Comparison of ENCODE assay signal across 23 mouse cellular contexts in genomic region chr7:116842894-116843293, GRCm38 (mm10).
DNase-seq lines count a peak whose midpoint lies in the region; ATAC-seq and TF ChIP-seq lines count a peak whose summit lies in the region.
"Had no signal": no experiment of that assay in that cellular context is flagged by ENCODE, and none has a peak within 500 bp of the region (broad histone marks: within the 10 kb centered on the region; RNA-seq: fewer than 3 reads in every experiment).

No protein-coding gene starts in this region.

- H3K36me3 ChIP-seq in kidney, postnatal 0 days (ENCODE audit: insufficient read depth, low read length) = no peaks in the 10 kb centered on the region
- H3K36me3 ChIP-seq in neural tube, embryonic 13.5 days = no peaks in the 10 kb centered on the region
- H3K36me3 ChIP-seq: embryonic facial prominence, embryonic 10.5 days; heart, embryonic 12.5 days; hindbrain, embryonic 10.5 days had no signal

- H3K27ac ChIP-seq in kidney, postnatal 0 days = no peak overlapping the region
- no peak overlapping the region for H3K27ac ChIP-seq in neural tube, embryonic 13.5 days (replicated peaks)
- H3K27ac ChIP-seq: embryonic facial prominence, embryonic 10.5 days; forebrain, embryonic 13.5 days; gastrocnemius, adult 2 months; hindbrain, embryonic 10.5 days; hindbrain, embryonic 14.5 days had no signal

- 24% methylated on average over 3 of the region's 3 CpGs for WGBS in kidney, postnatal 0 days
- WGBS in neural tube, embryonic 13.5 days = 23% methylated on average over 3 of the region's 3 CpGs

- TF ChIP-seq CTCF in kidney, postnatal 0 days (IDR thresholded peaks at IDR 0.05; ENCODE audit: low read depth) = no peak

- H3K27me3 ChIP-seq in kidney, postnatal 0 days (ENCODE audit: insufficient read depth, low read length) = no peaks in the 10 kb centered on the region
- H3K27me3 ChIP-seq in neural tube, embryonic 13.5 days = no peaks in the 10 kb centered on the region
- H3K27me3 ChIP-seq: CH12.LX; forebrain, embryonic 13.5 days; heart, embryonic 12.5 days; Patski had no signal

- ATAC-seq in kidney, postnatal 0 days (replicated peaks; ENCODE audit: low FRiP score, low read depth) = 0 out of 2 replicates have a peak, but pooled peaks have one; percentile 7
- ATAC-seq in neural tube, embryonic 13.5 days (ENCODE audit: low read depth) = peak; percentile 63; the same call in 1 of the 2 replicates
- ATAC-seq: activated CD4-positive, CD25-positive, alpha-beta regulatory T cell, adult 4 months; forebrain, embryonic 13.5 days; forebrain, postnatal 0 days; Patski had no signal

- H3K4me3 ChIP-seq in kidney, postnatal 0 days (replicated peaks; ENCODE audit: low read depth, low read length) = no peak overlapping the region
- H3K4me3 ChIP-seq in neural tube, embryonic 13.5 days = no peak overlapping the region
- H3K4me3 ChIP-seq: embryonic facial prominence, embryonic 10.5 days; forebrain, embryonic 13.5 days; gastrocnemius, adult 2 months; heart, embryonic 12.5 days; hindbrain, embryonic 10.5 days had no signal

- H3K4me2 ChIP-seq in kidney, postnatal 0 days (ENCODE audit: low read length) = no peak overlapping the region
- H3K4me2 ChIP-seq in neural tube, embryonic 13.5 days = no peak overlapping the region
- H3K4me2 ChIP-seq: forebrain, embryonic 13.5 days; heart, embryonic 12.5 days; hindbrain, embryonic 14.5 days had no signal

- H3K9me3 ChIP-seq in kidney, postnatal 0 days (replicated peaks; ENCODE audit: low read length) = no peaks in the 10 kb centered on the region
- no peaks in the 10 kb centered on the region for H3K9me3 ChIP-seq in neural tube, embryonic 13.5 days
- H3K9me3 ChIP-seq: embryonic facial prominence, embryonic 10.5 days; forebrain, embryonic 13.5 days; heart, embryonic 12.5 days; hindbrain, embryonic 10.5 days had no signal

- no peak overlapping the region for H3K9ac ChIP-seq in kidney, postnatal 0 days (ENCODE audit: low read depth, low read length)
- no peak overlapping the region for H3K9ac ChIP-seq in neural tube, embryonic 13.5 days
- H3K9ac ChIP-seq: forebrain, embryonic 13.5 days; forebrain, postnatal 0 days; heart, embryonic 12.5 days; hindbrain, embryonic 14.5 days had no signal

- peak; percentile 15 for DNase-seq in embryo, embryonic 11 days
- DNase-seq in embryo, embryonic 10 days (ENCODE audit: low spot score) = no peak
- DNase-seq in kidney, postnatal 0 days (ENCODE audit: low spot score) = peak; percentile 61
- no peak for DNase-seq in kidney, postnatal 4 days
- DNase-seq in retina, postnatal 1 day = peak; percentile 38
- no peak for DNase-seq in retina, embryonic 14.5 days (ENCODE audit: low spot score)
- DNase-seq in lung, postnatal 10 days = no peak
- DNase-seq: adrenal gland, adult 8-10 months; adrenal gland, postnatal 36 days; cerebellum, adult 2 months; cerebellum, postnatal 10 days; forebrain, postnatal 0 days; gastrocnemius, adult 2 months; gastrocnemius, postnatal 25 days had no signal

- no peaks in the 10 kb centered on the region for H3K4me1 ChIP-seq in kidney, postnatal 0 days (replicated peaks; ENCODE audit: insufficient read depth, low read length)
- H3K4me1 ChIP-seq in neural tube, embryonic 13.5 days (replicated peaks) = peaks cover 18% of the 10 kb centered on the region
- H3K4me1 ChIP-seq: embryonic facial prominence, embryonic 10.5 days; forebrain, embryonic 13.5 days; heart, embryonic 12.5 days; hindbrain, embryonic 10.5 days had no signal

Comparison
In these comparisons a context has a peak if more than half of its experiments do, and no peak if none do; other contexts are left out.
1. DNase-seq: peak in embryo, embryonic 11 days (single experiment), kidney, postnatal 0 days (single experiment) and retina, postnatal 1 day (single experiment); none in embryo, embryonic 10 days (single experiment), kidney, postnatal 4 days (0 of 2), retina, embryonic 14.5 days (single experiment) and lung, postnatal 10 days (single experiment).